Mouse (Mus musculus) embryonic facial prominence, embryonic 10.5 days (tissue): Measurements from ENCODE around the gene Megf8. TPM values are rescaled to one million over a fixed set of nuclear protein-coding genes. Genes with fewer than 3 reads are reported as not detected.

Source experiments
- DNase-seq: peaks from one replicate; pipeline ENCODE4 v3.0.0-alpha.2; 2017; ENCODE audit warnings: low spot score
- H3K27ac ChIP-seq: fragments of 300-500 bp; sonication (generic); replicated peaks from 2 replicates; pipeline ENCODE4 v1.5.1; 2016; ENCODE audit warnings: mild to moderate bottlenecking
- H3K27me3 ChIP-seq: fragments of 300-500 bp; sonication (generic); replicated peaks from 2 replicates; pipeline ENCODE4 v1.6.1; 2016; ENCODE audit warnings: low read depth, mild to moderate bottlenecking; ENCODE audit not compliant: poor library complexity, severe bottlenecking
- H3K36me3 ChIP-seq: fragments of 300-500 bp; sonication (generic); replicated peaks from 2 replicates; pipeline ENCODE4 v1.6.1; 2016; ENCODE audit warnings: mild to moderate bottlenecking, moderate library complexity
- H3K4me1 ChIP-seq: fragments of 300-500 bp; sonication (generic); 2 replicates; pipeline ENCODE4 v1.6.1; 2016
- H3K4me3 ChIP-seq: fragments of 300-500 bp; sonication (generic); 2 replicates; pipeline ENCODE4 v1.5.1; 2016; ENCODE audit warnings: mild to moderate bottlenecking, moderate library complexity
- H3K9me3 ChIP-seq: fragments of 300-500 bp; sonication (generic); 2 replicates; pipeline ENCODE4 v1.6.1; 2016; ENCODE audit warnings: mild to moderate bottlenecking
- WGBS: fragments of 180-500 bp; shearing (Covaris S2); methylation state at CpG from one replicate; pipeline ENCODE4 v1.1.7; 2016; 5-methylcytosine and 5-hydroxymethylcytosine counted together
- polyA plus RNA-seq: library from polyadenylated mRNA; unstranded; fragments of >200 nt; fragmentation: Nextera tagmentation; extraction: Ambion mirVana; gene quantifications from 2 replicates; pipeline ENCODE4 v1.2.1, GENCODE M21; 2016

Megf8 gene
- polyA plus RNA-seq, 1 experiment from 2014 or later, result 17.6 TPM

DNA sequence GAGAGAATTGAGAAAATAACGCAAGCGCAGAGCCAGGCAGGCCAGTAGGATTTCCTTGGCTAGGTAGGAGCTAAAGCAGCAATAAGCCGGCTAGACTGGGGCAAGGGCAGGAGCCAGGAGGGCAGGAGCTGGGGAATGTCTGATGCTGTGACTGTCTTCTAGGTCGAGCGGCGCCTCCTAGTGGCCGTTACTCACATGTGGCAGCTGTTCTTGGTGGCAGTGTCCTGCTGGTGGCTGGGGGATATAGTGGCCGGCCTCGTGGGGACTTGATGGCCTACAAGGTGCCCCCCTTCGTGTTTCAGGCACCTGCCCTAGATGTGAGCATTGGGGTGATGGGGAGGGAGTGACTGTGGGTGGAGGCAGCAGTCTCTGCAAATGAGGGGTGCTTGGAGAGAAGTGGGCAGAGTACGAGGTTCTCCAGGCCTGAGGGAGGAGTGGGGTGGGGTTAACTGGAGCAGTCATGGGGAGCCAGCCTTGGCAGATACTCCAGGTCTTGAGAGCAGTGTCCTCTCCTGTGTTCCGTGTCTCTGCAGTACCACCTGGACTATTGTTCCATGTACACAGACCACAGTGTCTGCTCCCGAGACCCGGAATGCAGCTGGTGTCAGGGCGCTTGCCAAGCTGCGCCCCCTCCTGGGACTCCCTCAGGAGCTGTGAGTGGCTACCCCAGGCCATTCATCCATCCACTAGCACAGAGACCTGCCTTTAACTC is 16.8 kb downstream of the Megf8 start:
- DNase-seq, result peak; percentile 83
- Histone ChIP-seq H3K4me1 (0 out of 2 replicates have a peak, but pooled peaks cover 5% of the 10 kb centered on the region), H3K4me3 (0 out of 2 replicates have a peak overlapping the region, but pooled peaks have one; percentile 16), H3K27me3 (no peaks in the 10 kb centered on the region), H3K36me3 (peaks cover 95% of the 10 kb centered on the region), H3K27ac (no peak overlapping the region; the same call in 1 of the 2 replicates), H3K9me3 (no peaks in the 10 kb centered on the region)
- 41% methylated on average over 16 of the region's 16 CpGs for WGBS

DNA sequence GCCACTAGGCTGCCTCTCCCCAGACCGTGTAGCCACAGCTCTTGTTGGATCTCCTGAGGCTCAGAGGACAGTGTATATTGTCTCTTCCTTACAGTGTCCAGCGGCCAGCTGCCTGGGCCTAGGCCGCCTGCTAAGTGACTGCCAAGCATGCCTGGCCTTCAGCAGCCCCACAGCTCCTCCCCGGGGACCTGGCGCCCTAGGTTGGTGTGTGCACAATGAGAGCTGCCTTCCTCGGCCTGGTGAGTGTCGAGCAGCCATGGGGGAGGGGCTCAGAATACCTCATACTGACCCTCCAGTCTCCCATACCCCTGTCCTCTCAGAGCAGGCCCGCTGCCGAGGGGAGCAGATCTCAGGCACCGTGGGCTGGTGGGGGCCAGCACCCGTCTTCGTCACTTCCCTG is 17.5 kb downstream of the Megf8 start:
- Histone ChIP-seq H3K4me3 (no peak overlapping the region; the same call in 1 of the 2 replicates), H3K4me1 (0 out of 2 replicates have a peak, but pooled peaks cover 5% of the 10 kb centered on the region), H3K27me3 (no peaks in the 10 kb centered on the region), H3K27ac (no peak overlapping the region), H3K9me3 (no peaks in the 10 kb centered on the region), H3K36me3 (peaks cover 94% of the 10 kb centered on the region)
- WGBS, result 86% methylated on average over 12 of the region's 12 CpGs
- DNase-seq, result no peak

DNA sequence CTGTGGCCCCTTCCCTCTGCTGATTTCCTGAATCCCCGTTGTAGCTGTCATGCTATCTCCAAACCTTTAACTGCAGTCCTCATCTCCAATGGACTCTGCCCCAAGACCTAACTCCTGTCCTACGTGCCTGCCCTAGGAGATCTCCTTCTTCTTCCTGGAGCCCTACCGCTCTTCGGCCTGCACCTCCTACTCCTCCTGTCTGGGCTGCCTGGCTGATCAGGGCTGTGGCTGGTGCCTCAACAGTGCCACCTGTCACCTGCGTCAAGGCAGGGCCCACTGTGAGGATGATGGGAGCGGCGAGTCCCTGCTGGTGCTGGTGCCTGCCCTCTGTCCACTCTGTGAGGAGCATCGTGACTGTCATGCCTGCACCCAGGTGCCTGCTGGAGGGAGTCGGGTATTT is 22.4 kb downstream of the Megf8 start:
- 91% methylated on average over 9 of the region's 9 CpGs for WGBS
- Histone ChIP-seq H3K27me3 (no peaks in the 10 kb centered on the region), H3K9me3 (no peaks in the 10 kb centered on the region), H3K36me3 (peaks cover 96% of the 10 kb centered on the region), H3K27ac (no peak overlapping the region), H3K4me1 (no peaks in the 10 kb centered on the region), H3K4me3 (no peak overlapping the region)
- DNase-seq, result no peak

DNA sequence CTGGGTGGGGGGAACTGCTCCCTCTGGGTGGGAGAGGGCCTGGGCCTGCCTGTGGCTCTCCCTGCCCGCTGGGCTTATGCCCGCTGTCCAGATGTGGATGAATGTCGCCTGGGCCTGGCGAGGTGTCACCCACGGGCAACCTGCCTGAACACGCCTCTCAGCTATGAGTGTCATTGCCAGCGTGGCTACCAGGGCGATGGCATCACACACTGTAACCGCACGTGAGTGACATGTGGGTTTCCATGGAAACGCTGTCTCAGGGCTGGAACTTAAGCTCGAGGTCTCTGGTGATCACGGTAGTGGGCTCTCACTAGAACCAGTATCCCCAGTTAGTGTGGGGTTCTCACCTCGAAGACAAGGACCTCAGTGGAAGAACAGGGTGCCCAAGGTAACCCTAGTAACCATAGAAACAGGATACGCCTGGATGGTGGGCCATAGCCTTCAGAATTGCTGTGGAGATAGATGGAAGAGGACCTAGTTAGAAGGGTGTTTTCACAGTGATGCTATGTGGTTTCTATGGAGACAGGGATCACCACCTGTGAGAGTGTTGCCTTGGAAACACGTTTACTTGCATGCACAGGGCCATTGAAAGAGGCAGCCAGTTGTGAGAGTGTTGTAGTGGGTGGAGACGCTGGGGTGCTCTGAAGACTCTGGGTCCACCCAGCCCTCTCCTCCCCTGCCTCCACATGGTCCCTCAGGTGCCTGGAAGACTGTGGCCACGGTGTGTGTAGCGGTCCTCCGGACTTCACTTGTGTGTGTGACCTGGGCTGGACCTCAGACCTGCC is 24.2 kb downstream of the Megf8 start:
- H3K9me3 ChIP-seq, result no peaks in the 10 kb centered on the region
- H3K27me3 ChIP-seq, result no peaks in the 10 kb centered on the region
- H3K4me1 ChIP-seq, result no peaks in the 10 kb centered on the region
- H3K27ac ChIP-seq, result no peak overlapping the region
- no peak for DNase-seq
- WGBS, result 84% methylated on average over 20 of the region's 20 CpGs
- H3K36me3 ChIP-seq, result peaks cover 95% of the 10 kb centered on the region
- no peak overlapping the region for H3K4me3 ChIP-seq

DNA sequence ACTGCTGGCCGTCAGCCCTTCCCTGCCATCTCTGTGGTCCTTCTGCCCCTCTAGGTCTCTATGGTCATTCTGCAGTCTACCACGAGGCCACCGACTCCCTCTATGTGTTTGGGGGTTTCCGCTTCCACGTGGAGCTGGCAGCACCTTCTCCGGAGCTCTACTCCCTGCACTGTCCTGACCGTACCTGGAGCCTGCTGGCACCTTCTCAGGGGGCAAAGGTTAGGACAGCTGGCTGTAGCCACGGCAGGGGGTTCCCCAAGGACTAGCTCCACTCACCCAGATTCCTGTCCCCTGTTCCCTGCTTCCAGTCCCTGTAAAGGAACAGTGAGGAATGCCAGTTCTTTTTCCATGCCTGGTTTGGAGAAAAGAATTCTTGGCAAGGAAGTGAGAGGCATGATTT is 31.9 kb downstream of the Megf8 start:
- WGBS, result 88% methylated on average over 8 of the region's 8 CpGs
- Histone ChIP-seq H3K27me3 (no peaks in the 10 kb centered on the region), H3K36me3 (peaks cover 99% of the 10 kb centered on the region), H3K9me3 (peaks cover 20% of the 10 kb centered on the region), H3K4me3 (no peak overlapping the region), H3K4me1 (no peaks in the 10 kb centered on the region), H3K27ac (no peak overlapping the region)
- DNase-seq, result no peak

DNA sequence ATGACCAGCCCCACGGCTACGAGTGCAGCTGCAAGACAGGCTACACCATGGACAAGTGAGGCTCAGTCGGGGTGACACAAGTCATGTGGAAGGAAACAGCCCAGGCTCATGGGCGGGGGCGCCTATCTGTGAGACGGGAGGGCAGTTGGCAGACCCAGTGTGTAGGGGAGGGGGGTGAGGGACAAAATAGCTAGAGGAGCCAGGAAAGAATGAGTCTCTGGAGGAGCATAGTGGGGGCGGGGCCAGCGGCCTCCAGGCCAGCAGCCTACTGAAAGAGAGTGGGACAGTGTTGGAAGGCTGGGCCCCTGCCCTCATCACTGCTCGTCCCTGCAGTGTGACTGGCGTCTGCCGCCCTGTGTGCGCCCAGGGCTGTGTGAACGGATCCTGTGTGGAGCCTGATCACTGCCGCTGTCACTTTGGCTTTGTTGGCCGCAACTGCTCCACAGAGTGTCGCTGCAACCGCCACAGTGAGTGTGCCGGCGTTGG is 41.8 kb downstream of the Megf8 start:
- Histone ChIP-seq H3K4me1 (peaks cover 14% of the 10 kb centered on the region), H3K4me3 (no peak overlapping the region), H3K36me3 (peaks cover 99% of the 10 kb centered on the region), H3K27me3 (no peaks in the 10 kb centered on the region), H3K27ac (peak overlapping the region; percentile 41; the same call in 1 of the 2 replicates), H3K9me3 (no peaks in the 10 kb centered on the region)
- DNase-seq, result no peak
- 72% methylated on average over 19 of the region's 19 CpGs for WGBS

DNA sequence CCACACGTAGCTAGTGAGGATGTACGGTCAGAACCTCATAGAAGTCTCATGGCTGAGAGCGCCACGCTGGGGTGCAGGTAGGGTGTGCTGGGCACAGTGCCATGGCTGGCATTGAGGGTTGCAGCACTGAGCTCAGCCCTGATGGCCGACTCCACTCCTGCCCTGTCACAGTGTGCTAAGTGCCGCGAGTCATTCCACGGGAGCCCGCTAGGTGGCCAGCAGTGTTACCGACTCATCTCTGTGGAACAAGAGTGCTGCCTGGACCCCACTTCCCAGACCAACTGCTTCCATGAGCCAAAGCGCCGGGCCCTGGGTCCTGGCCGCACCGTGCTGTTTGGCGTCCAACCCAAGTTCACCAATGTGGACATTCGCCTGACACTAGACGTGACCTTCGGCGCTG is 46.2 kb downstream of the Megf8 start:
- Histone ChIP-seq H3K27me3 (peaks cover 37% of the 10 kb centered on the region), H3K4me3 (no peak overlapping the region), H3K9me3 (no peaks in the 10 kb centered on the region), H3K36me3 (peaks cover 69% of the 10 kb centered on the region), H3K27ac (no peak overlapping the region), H3K4me1 (peaks cover 50% of the 10 kb centered on the region)
- peak; percentile 43 for DNase-seq
- 90% methylated on average over 19 of the region's 19 CpGs for WGBS

DNA sequence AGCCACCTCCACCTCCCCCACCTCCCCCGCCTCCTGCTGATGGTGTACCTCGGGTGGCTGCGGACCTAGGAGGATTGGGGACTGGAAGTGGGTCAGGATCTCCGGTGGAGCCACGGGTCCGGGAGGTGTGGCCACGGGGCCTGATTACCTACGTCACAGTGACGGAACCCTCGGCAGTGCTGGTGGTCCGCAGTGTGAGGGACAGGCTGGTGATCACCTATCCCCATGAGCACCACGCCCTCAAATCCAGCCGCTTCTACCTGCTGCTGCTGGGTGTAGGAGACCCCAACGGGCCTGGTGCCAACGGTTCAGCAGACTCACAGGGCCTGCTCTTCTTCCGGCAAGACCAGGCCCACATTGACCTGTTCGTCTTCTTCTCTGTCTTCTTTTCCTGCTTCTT is 46.7 kb downstream of the Megf8 start:
- Histone ChIP-seq H3K9me3 (no peaks in the 10 kb centered on the region), H3K27me3 (peaks cover 41% of the 10 kb centered on the region), H3K4me3 (no peak overlapping the region), H3K36me3 (peaks cover 65% of the 10 kb centered on the region), H3K4me1 (peaks cover 47% of the 10 kb centered on the region), H3K27ac (no peak overlapping the region)
- no peak for DNase-seq
- WGBS, result 95% methylated on average over 17 of the region's 17 CpGs

DNA sequence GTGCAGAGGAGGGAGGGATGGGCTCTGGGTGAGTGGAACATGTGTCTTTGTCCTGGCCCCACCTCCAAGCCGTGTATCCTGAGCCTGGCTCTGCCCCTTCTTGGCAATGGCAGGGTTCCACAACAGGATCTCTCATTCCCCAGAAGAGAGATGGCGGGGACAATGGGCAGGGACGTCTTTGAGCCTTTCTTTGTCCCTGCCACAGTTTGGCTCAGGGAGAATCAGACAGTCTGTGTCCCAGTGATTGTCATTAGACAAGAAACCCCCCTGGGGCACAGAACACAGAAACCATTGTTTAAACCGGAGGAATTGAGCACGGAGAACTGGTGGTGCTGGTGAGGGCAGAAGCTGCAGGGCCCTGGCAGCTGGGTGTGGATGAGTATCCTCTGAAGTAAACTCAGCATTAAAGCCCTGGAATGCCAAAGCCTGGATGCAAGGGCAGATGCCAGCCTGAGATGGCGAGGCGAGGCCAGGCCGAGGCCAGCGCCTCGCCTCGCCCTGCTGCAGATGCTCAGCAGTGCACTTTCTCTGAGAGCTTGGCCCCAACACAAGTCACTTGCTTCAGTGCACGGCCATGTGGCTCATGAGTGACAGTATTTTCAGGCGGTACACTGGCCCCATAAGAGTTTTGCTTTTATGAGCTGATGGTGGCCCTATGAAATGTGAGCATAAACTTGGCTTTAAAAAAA is 49.1 kb downstream of the Megf8 start:
- peaks cover 40% of the 10 kb centered on the region for H3K36me3 ChIP-seq
- 22% methylated on average over 13 of the region's 13 CpGs for WGBS
- peaks cover 47% of the 10 kb centered on the region for H3K4me1 ChIP-seq
- peak overlapping the region; percentile 23 for H3K4me3 ChIP-seq
- peaks cover 65% of the 10 kb centered on the region for H3K27me3 ChIP-seq
- H3K27ac ChIP-seq, result peak overlapping the region; percentile 49
- peak; percentile 34 for DNase-seq
- H3K9me3 ChIP-seq, result no peaks in the 10 kb centered on the region

DNA sequence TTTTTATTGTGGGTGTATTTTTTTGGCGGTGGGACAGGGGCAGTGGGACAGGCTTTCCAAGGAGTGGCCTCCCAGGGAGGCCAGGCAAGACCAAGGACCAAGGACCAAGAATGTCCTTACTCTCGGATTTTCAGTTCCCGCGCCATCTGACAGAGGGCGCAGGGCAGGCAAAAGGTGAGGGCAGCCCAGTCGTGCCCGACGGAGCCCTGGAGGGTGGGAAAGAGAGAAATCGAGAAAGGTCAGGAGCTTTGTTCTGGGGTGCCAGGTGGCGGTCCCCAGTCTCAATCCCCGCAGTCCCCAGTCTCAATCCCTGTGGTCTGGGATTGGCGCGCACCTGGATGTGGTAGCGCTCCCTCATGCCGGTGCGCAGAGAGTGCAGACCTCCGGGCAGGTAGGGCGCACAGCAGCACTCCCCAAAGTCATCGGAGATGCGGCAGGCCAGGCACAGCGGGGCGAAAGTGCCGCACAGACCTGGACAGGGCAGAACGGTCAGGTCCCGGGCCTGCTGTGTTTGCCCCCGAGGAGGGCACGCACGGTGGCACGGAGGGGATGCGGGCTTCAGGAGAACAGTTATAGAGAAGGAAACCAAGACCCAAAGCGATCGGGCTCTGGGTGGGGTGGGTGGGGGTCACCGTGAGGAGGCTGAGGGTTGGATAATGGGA is 50.8 kb downstream of the Megf8 start:
- H3K4me1 ChIP-seq, result peaks cover 47% of the 10 kb centered on the region
- peak; percentile 49 for DNase-seq
- H3K4me3 ChIP-seq, result peak overlapping the region; percentile 39
- WGBS, result 2% methylated on average over 33 of the region's 33 CpGs
- H3K36me3 ChIP-seq, result peaks cover 23% of the 10 kb centered on the region
- no peak overlapping the region for H3K27ac ChIP-seq
- peaks cover 65% of the 10 kb centered on the region for H3K27me3 ChIP-seq
- H3K9me3 ChIP-seq, result no peaks in the 10 kb centered on the region

DNA sequence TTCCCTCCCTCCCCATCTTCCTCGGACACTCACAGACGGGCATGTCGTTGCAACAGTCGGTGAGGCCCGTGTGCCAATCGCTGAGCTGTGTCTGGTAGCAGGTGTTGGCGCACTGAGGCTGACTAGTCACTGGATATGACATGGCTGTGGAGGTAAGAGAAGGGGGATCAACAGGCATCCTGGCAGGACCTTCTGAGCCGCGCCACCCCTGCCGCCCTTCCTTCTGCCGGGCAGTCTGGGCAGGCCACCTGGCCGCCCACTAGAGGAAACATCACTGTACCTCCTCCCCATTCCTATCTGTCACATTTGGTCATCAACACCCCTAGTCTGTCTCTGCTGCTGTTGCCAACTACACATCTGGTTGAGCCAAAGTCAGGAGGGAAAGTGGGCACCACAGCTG is 51.4 kb downstream of the Megf8 start:
- Histone ChIP-seq H3K36me3 (peaks cover 18% of the 10 kb centered on the region), H3K27ac (no peak overlapping the region), H3K4me1 (peaks cover 47% of the 10 kb centered on the region), H3K4me3 (peak overlapping the region; percentile 39; the same call in 1 of the 2 replicates), H3K9me3 (no peaks in the 10 kb centered on the region), H3K27me3 (peaks cover 65% of the 10 kb centered on the region)
- no peak for DNase-seq
- 20% methylated on average over 12 of the region's 12 CpGs for WGBS
